Mouse (Mus musculus): ENCODE results near the gene Ppp1r37. TPM values are rescaled to one million over a fixed set of nuclear protein-coding genes. Genes with fewer than 3 reads are reported as not detected.

The Ppp1r37 gene
- polyA plus RNA-seq, 1 experiment from 2014 or later, result 7.1 TPM

DNA sequence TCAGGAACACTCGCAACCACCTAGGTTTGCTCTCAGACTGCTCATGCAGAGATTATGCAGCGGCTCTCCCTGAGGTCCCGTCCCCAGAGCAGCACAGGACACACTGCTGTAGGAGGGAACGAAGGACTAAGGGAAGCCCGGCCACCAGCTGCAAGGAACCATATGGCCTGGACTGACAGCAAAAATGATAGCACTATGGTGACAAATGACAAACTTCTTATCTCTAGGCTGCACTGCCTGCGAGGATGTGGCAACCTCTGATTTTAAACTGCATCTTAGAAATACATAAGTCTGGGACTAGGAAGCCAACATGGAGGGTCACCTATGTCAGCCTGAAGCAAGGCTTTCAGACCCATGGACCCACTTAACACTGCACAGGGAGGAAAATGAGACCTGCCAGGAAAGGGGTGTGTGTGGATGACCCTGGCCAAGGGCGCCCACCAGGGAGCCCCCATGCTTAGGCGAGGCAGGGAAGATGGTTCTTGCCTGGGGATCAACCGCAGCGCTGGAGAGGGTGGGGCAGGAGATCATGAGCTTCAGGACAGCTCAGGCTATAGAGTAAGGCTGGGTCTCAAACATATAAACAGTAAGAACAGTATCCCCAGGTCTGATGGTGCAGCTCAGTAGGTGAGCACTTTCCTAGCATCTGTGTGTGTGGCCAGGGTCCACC lies 30.3 kb upstream of the Ppp1r37 start:
- peaks cover 62% of the 10 kb centered on the region for H3K36me3 ChIP-seq (ENCODE audit: control insufficient read depth, insufficient read depth, low read length)
- no peaks in the 10 kb centered on the region for H3K4me1 ChIP-seq (ENCODE audit: control insufficient read depth, insufficient read depth, low read length)
- H3K4me2 ChIP-seq (replicated peaks; ENCODE audit: low read depth, low read length), result no peak overlapping the region
- ATAC-seq (ENCODE audit: insufficient number of reproducible peaks, insufficient read depth, low FRiP score, low read depth), result no peak
- H3K4me3 ChIP-seq (ENCODE audit: low read depth, low read length), result no peak overlapping the region
- H3K27me3 ChIP-seq (ENCODE audit: control insufficient read depth, insufficient read depth, low read length), result no peaks in the 10 kb centered on the region
- 86% methylated on average over 10 of the region's 10 CpGs for WGBS
- H3K9ac ChIP-seq (replicated peaks; ENCODE audit: low read depth, low read length), result no peak overlapping the region
- H3K27ac ChIP-seq (ENCODE audit: low read length), result no peak overlapping the region
- H3K9me3 ChIP-seq (ENCODE audit: control insufficient read depth, low read depth, low read length), result no peaks in the 10 kb centered on the region

DNA sequence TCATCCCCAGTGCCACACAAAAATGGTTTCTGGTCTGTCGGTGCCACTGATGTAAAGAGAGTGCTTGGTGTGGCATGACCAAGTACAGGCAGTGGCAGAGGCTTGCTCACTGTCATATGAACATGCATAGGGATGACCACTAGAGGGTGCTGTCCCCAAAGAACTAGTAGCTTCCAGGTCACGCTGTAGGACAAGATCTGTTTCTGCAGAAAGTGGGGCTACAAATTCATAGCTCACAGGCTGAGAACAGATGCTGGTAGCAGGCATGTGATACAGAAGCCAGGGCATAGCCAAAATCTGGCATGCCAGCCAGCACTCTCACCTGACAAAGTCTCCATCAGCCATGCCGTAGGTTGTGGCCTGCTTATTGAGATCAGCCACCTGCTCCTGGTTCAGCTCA lies 27.0 kb upstream of the Ppp1r37 start:
- no peaks in the 10 kb centered on the region for H3K27me3 ChIP-seq (ENCODE audit: control insufficient read depth, insufficient read depth, low read length)
- 62% methylated on average over 3 of the region's 3 CpGs for WGBS
- H3K4me1 ChIP-seq (ENCODE audit: control insufficient read depth, insufficient read depth, low read length), result no peaks in the 10 kb centered on the region
- ATAC-seq (ENCODE audit: insufficient number of reproducible peaks, insufficient read depth, low FRiP score, low read depth), result 0 out of 2 replicates have a peak, but pooled peaks have one; percentile 20
- H3K9me3 ChIP-seq (ENCODE audit: control insufficient read depth, low read depth, low read length), result no peaks in the 10 kb centered on the region
- H3K4me3 ChIP-seq (ENCODE audit: low read depth, low read length), result no peak overlapping the region
- H3K9ac ChIP-seq (replicated peaks; ENCODE audit: low read depth, low read length), result no peak overlapping the region
- peaks cover 63% of the 10 kb centered on the region for H3K36me3 ChIP-seq (ENCODE audit: control insufficient read depth, insufficient read depth, low read length)
- no peak overlapping the region for H3K27ac ChIP-seq (ENCODE audit: low read length)
- no peak overlapping the region for H3K4me2 ChIP-seq (replicated peaks; ENCODE audit: low read depth, low read length)

DNA sequence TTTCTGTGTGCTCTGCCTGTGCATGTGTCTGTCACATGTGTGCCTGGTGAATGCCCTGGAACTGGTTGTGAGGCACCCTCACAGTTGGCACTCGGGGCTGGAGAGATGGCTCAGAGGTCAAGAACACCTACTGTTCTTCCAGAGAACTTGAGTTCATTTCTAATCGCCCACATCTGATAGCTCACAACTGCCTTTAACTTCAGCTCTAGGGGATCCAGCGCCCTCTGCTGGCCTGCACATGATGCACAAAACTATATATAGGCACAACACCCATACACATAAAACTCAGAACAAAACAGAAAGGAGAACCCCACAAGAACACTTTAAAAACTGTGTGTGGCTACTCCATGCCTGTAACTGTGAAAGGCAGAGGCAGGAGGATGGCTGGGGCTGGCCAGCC lies 26.3 kb upstream of the Ppp1r37 start:
- 63% methylated on average over 3 of the region's 3 CpGs for WGBS
- no peak for ATAC-seq (ENCODE audit: insufficient number of reproducible peaks, insufficient read depth, low FRiP score, low read depth)
- H3K4me1 ChIP-seq (ENCODE audit: control insufficient read depth, insufficient read depth, low read length), result no peaks in the 10 kb centered on the region
- no peaks in the 10 kb centered on the region for H3K9me3 ChIP-seq (ENCODE audit: control insufficient read depth, low read depth, low read length)
- H3K27ac ChIP-seq (ENCODE audit: low read length), result no peak overlapping the region
- no peak overlapping the region for H3K4me2 ChIP-seq (replicated peaks; ENCODE audit: low read depth, low read length)
- H3K36me3 ChIP-seq (ENCODE audit: control insufficient read depth, insufficient read depth, low read length), result peaks cover 69% of the 10 kb centered on the region
- H3K4me3 ChIP-seq (ENCODE audit: low read depth, low read length), result no peak overlapping the region
- H3K9ac ChIP-seq (replicated peaks; ENCODE audit: low read depth, low read length), result no peak overlapping the region
- no peaks in the 10 kb centered on the region for H3K27me3 ChIP-seq (ENCODE audit: control insufficient read depth, insufficient read depth, low read length)

DNA sequence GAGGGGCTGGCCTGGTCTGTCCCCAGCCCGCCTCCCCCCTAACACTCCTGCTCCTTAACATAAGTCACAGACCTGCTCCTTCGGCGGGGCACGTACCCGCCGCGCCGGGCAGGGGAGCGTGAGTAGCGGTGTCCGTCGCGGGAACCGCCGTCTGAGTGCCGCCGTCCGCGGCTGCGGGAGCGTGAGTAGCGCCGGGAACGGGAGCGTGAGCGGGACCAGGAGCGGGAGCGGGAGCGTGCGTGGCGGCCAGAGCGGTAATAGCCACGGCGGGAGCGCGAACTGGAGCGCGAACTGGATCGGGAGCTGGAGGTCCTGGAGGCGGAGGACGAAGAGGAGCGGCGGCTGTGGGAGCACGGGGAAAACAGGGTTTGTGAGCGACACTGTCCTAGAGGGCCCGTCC lies 23.4 kb upstream of the Ppp1r37 start:
- H3K27me3 ChIP-seq (ENCODE audit: control insufficient read depth, insufficient read depth, low read length), result no peaks in the 10 kb centered on the region
- no peak overlapping the region for H3K27ac ChIP-seq (ENCODE audit: low read length)
- WGBS, result 80% methylated on average over 44 of the region's 46 CpGs
- no peak overlapping the region for H3K4me3 ChIP-seq (ENCODE audit: low read depth, low read length)
- no peak overlapping the region for H3K4me2 ChIP-seq (replicated peaks; ENCODE audit: low read depth, low read length)
- no peaks in the 10 kb centered on the region for H3K4me1 ChIP-seq (ENCODE audit: control insufficient read depth, insufficient read depth, low read length)
- no peak for ATAC-seq (ENCODE audit: insufficient number of reproducible peaks, insufficient read depth, low FRiP score, low read depth)
- no peak overlapping the region for H3K9ac ChIP-seq (replicated peaks; ENCODE audit: low read depth, low read length)
- H3K36me3 ChIP-seq (ENCODE audit: control insufficient read depth, insufficient read depth, low read length), result peaks cover 77% of the 10 kb centered on the region
- no peaks in the 10 kb centered on the region for H3K9me3 ChIP-seq (ENCODE audit: control insufficient read depth, low read depth, low read length)

DNA sequence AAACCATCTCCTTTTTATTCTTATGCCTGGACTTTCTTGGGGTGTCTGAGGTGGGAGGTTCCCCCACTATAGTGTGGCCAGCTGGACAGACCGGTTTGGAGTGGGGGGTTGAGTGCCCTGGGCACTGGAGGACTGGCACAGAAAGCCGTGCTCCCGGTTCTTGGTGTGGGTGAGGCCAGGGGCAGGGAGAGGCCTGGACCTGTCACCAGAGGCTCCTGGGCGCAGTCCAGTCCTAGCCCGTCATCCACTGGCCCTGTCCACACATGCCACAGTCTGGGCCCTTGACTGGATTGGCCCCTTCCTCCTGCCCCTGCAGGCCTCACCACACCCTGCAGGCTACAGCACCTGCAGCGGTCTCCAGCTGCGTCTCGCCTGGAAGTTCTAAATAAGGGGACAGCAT lies 17.8 kb upstream of the Ppp1r37 start:
- H3K36me3 ChIP-seq (ENCODE audit: control insufficient read depth, insufficient read depth, low read length), result peaks cover 44% of the 10 kb centered on the region
- H3K4me1 ChIP-seq (ENCODE audit: control insufficient read depth, insufficient read depth, low read length), result peaks cover 10% of the 10 kb centered on the region; the same call in 1 of the 2 replicates
- no peak for ATAC-seq (ENCODE audit: insufficient number of reproducible peaks, insufficient read depth, low FRiP score, low read depth)
- H3K9ac ChIP-seq (replicated peaks; ENCODE audit: low read depth, low read length), result no peak overlapping the region
- H3K9me3 ChIP-seq (ENCODE audit: control insufficient read depth, low read depth, low read length), result no peaks in the 10 kb centered on the region
- H3K4me3 ChIP-seq (ENCODE audit: low read depth, low read length), result no peak overlapping the region
- peaks cover 11% of the 10 kb centered on the region for H3K27me3 ChIP-seq (ENCODE audit: control insufficient read depth, insufficient read depth, low read length)
- WGBS, result 78% methylated on average over 8 of the region's 8 CpGs
- peak overlapping the region; percentile 58; the same call in 1 of the 2 replicates for H3K27ac ChIP-seq (ENCODE audit: low read length)
- no peak overlapping the region for H3K4me2 ChIP-seq (replicated peaks; ENCODE audit: low read depth, low read length)

DNA sequence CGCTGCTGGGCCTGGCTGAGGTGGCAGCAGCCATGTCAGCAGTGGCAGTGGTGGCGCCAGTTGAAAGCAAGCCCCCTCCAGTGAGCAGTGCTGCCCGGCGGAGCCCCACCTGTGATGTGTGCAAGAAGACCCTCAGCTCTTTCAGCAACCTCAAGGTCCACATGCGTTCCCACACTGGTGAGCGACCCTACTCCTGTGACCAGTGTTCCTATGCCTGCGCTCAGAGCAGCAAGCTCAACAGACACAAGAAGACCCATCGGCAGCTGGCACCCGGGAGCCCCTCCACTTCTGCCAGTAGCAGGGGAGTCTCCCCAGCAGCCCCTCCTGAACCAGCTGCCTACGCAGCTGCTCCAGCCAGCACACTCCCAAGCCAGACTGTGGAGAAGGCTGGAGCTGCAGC lies 16.9 kb upstream of the Ppp1r37 start:
- peaks cover 39% of the 10 kb centered on the region for H3K36me3 ChIP-seq (ENCODE audit: control insufficient read depth, insufficient read depth, low read length)
- H3K4me2 ChIP-seq (replicated peaks; ENCODE audit: low read depth, low read length), result no peak overlapping the region
- H3K27me3 ChIP-seq (ENCODE audit: control insufficient read depth, insufficient read depth, low read length), result peaks cover 15% of the 10 kb centered on the region
- WGBS, result 87% methylated on average over 10 of the region's 10 CpGs
- no peak overlapping the region for H3K9ac ChIP-seq (replicated peaks; ENCODE audit: low read depth, low read length)
- H3K27ac ChIP-seq (ENCODE audit: low read length), result peak overlapping the region; percentile 58; the same call in 1 of the 2 replicates
- no peak overlapping the region for H3K4me3 ChIP-seq (ENCODE audit: low read depth, low read length)
- H3K4me1 ChIP-seq (ENCODE audit: control insufficient read depth, insufficient read depth, low read length), result peaks cover 10% of the 10 kb centered on the region; the same call in 1 of the 2 replicates
- ATAC-seq (ENCODE audit: insufficient number of reproducible peaks, insufficient read depth, low FRiP score, low read depth), result no peak
- no peaks in the 10 kb centered on the region for H3K9me3 ChIP-seq (ENCODE audit: control insufficient read depth, low read depth, low read length)

DNA sequence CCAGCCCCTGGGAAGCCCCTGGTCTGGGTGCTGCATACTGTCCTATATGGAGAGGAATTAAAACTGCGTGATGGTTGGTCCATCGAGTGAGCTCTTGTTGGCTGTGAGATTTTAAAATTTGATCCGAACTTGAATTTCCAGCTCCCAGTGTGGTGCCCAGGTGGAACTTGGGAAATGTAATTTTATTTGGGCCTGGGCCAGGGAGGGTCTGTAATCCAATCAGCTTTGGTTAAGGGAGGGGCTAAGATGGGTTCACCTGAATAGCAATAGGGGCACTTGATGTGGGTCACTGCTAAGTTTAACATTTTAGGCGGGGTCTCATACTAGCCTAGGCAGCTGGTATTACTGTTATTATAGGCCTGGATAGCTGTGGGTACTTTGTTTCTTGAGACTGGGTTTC lies 15.6 kb upstream of the Ppp1r37 start:
- Histone ChIP-seq H3K27ac (ENCODE audit: low read length) (no peak overlapping the region), H3K9me3 (ENCODE audit: control insufficient read depth, low read depth, low read length) (no peaks in the 10 kb centered on the region), H3K4me3 (ENCODE audit: low read depth, low read length) (no peak overlapping the region), H3K36me3 (ENCODE audit: control insufficient read depth, insufficient read depth, low read length) (peaks cover 25% of the 10 kb centered on the region), H3K4me1 (ENCODE audit: control insufficient read depth, insufficient read depth, low read length) (peaks cover 10% of the 10 kb centered on the region; the same call in 1 of the 2 replicates), H3K4me2 (replicated peaks; ENCODE audit: low read depth, low read length) (no peak overlapping the region), H3K27me3 (ENCODE audit: control insufficient read depth, insufficient read depth, low read length) (peaks cover 15% of the 10 kb centered on the region), H3K9ac (replicated peaks; ENCODE audit: low read depth, low read length) (no peak overlapping the region)
- WGBS, result 58% methylated on average over 4 of the region's 4 CpGs
- no peak for ATAC-seq (ENCODE audit: insufficient number of reproducible peaks, insufficient read depth, low FRiP score, low read depth)

DNA sequence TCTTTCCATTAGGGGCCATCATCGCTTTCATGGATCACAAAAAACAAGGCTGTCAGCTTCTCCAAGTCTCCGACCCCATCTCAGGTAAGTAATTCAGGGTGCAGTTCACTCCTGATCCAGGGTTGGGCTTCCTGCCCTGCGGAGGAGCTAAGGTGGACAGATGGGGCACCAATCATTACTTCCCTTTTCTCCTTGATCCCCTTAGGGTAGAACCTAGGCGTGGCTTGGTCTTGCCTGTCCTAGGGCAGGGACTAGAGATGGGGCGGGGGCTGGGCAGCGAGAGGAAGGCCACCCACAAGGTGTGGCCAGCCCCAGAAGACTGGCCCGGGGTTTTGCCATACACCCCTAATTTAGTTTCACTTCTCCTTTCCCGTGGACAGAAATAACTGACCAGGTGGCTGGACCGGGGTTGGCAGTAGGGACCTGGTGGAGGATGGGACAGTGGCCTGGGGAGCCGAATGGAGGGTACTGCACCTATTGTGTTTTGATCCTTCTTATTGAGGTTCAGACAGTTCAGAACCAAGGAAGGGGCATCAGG lies 15.1 kb upstream of the Ppp1r37 start:
- peaks cover 10% of the 10 kb centered on the region; the same call in 1 of the 2 replicates for H3K4me1 ChIP-seq (ENCODE audit: control insufficient read depth, insufficient read depth, low read length)
- peaks cover 23% of the 10 kb centered on the region for H3K36me3 ChIP-seq (ENCODE audit: control insufficient read depth, insufficient read depth, low read length)
- H3K4me2 ChIP-seq (replicated peaks; ENCODE audit: low read depth, low read length), result peak overlapping the region; percentile 73
- 0 out of 2 replicates have a peak overlapping the region, but pooled peaks have one; percentile 28 for H3K9ac ChIP-seq (replicated peaks; ENCODE audit: low read depth, low read length)
- 14% methylated on average over 10 of the region's 10 CpGs for WGBS
- H3K27me3 ChIP-seq (ENCODE audit: control insufficient read depth, insufficient read depth, low read length), result peaks cover 15% of the 10 kb centered on the region
- peak overlapping the region; percentile 34 for H3K4me3 ChIP-seq (ENCODE audit: low read depth, low read length)
- no peaks in the 10 kb centered on the region for H3K9me3 ChIP-seq (ENCODE audit: control insufficient read depth, low read depth, low read length)
- H3K27ac ChIP-seq (ENCODE audit: low read length), result no peak overlapping the region
- ATAC-seq (ENCODE audit: insufficient number of reproducible peaks, insufficient read depth, low FRiP score, low read depth), result no peak

All from stomach, embryonic 14.5 days (tissue).